Mouse (Mus musculus) lung, postnatal 0 days (tissue): ENCODE measurements at regions not wholly inside any gene's neighbourhood (a gene's known extent, or its start where the extent isn't known, plus 50 kb on each side); places are given as distances from the start of the nearest gene placed in this dataset.

Source experiments
- CTCF ChIP-seq: IDR thresholded peaks from 2 replicates; pipeline ENCODE4 v1.5.1; 2016; ENCODE audit warnings: antibody characterized with exemption, mild to moderate bottlenecking
- EP300 ChIP-seq: IDR thresholded peaks from 2 replicates; pipeline ENCODE4 v1.6.1; 2016; ENCODE audit warnings: antibody characterized with exemption, mild to moderate bottlenecking, control low read depth

DNA sequence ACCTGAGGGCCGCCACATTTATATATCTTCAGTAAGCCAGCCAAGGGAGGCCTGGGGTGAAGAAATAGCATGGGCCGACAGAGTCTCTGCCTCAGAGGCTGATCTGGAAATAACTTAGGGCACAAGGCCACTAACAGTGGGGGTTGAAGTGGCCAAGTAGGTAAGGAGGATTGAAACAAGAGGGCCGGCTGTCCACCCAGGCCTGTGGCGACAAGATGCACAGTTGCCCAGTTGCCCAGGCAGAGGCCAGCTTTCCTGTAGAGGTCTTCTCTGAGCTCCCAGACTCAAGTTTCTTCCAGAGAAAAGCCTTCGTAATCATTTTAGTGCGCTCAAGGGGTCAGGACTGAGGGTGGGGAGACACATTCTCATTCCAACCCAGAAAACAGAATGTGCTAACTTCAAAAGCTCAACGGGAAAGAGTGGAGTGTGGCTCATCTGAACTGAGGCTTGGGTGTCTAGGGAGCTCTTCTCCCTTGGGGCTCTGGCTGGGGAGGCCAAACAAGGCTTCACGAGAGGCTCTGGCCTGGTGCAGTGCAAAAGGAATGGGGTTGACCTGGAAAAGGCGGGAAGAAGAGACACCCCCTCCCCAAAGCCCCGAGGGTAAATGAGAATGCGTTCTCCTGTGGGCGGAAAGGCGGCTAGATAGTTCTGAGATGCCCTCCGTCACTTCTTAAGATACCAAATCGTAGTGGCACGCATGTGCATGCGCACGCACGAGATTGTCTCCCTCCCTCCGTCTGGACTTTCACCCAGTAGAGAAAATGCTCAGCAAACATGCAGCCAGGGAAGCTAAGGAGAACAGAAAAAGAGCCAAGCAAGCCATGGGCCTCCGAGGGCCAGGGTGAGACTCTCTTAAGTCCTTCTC lies 112.7 kb upstream of the Lemd2 start:
- TF ChIP-seq CTCF (no peak), EP300 (no peak)
